Mouse (Mus musculus): Measurements from ENCODE around the gene Rsph1. TPM values are rescaled to one million over a fixed set of nuclear protein-coding genes. Genes with fewer than 3 reads are reported as not detected.

The Rsph1 gene
- total RNA-seq, 2 experiments from 2014 or later: 14.0 to 15.1 TPM

DNA sequence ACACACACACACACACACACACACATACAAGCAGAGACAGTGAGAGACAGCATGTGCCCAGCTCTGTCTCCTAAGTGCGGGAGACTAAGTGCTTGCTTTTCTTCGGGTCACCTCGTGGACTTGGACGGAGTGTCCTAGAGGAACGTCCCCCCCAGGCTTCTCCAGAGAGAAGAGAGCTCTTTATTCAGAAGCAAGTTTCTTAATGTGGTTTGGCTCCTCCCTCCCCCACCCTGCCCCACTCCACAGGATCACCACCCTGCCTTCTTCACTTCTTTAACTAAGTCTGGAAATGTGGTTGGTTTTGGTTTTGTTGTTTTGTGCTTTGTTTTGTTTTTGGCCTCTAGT is 28.6 kb upstream of the Rsph1 start:
- intact Hi-C loops (cut with DNase I): no loop called here
- no peak for DNase-seq (ENCODE audit: low spot score in 2 of 2)

DNA sequence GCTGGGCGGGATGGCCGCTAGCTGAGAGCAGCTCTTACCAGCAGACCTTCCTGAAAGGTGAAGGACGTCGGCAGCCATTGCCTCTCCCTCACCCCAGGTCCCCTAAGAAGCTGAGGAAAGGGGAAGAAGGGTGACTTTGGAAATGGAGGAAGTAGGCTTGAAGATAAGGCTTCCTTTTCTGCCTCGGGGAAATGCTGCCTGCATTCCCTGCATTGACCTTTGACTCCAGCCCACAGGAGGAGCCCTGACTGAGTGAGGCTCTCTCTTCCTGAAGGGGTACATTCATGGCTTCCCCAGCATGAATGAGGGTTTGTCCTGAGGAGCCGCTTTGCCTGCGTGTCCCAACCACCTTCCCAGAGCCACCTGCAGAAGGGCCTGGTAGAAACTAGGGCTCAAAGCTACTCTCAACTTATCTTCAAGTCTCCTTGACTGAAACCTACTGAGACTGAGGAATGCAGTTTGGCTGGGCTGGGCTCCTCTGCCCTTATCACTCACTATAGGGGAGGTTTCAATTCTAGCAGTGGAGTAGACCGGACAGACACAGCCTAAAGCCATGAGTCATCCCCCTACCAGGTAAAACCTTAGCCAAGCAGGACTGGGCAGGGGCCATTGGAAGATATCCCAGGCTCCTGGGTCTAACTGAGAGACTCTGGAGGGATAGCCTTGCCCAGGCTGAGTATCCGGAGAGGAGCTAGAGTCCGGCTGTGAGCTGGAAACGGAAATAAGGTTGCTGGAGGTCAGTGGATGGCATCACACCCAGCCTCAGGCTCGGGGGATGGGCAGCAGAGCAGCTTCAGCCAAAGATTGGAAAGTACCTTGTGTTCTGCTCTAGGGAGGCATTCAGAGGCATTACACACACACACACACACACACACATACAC is 28.0 kb upstream of the Rsph1 start:
- DNase-seq (ENCODE audit: low spot score in 2 of 2): no peak
- intact Hi-C loops (cut with DNase I): no loop called here

DNA sequence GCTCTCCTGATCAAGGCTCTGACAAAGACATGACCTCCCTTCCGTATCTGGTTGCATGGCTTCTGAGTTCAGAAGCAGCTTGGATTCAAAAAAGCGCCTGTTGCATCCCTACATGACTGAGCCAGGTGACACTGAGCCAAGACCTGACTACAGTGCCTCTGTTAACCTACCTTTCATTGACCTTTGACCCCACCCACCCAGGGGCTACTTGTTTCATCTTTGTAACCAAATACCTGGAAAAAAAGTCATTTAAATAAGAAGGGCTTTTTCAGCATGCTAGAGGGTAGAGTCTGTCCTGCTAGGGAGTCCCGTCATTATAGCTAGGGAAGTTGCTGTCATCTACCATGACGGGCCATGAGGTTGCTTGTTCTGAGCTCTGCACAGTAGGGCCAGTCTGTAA is 26.2 kb upstream of the Rsph1 start:
- intact Hi-C loops (cut with DNase I): no loop called here
- DNase-seq (ENCODE audit: low spot score in 2 of 2): no peak

DNA sequence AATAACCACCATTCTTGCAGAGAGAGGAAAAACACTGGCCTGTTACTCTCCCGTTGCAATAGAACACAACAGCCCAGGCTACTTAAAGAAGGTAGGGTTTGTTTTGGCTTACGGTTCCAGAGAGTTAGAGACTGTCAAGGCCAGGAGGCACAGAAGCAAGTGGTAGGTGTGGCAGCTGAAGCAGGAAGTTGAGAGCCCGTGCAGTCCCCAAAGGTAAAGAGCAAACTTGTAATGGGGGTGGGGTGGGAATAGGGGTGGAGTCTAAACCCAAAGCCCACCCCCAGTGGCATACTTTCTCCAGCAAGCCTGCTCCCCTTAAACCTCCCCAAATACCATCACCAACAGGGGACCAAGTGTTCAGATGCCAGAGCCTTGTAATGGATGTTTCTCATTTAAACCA is 23.6 kb upstream of the Rsph1 start:
- intact Hi-C loops (cut with DNase I): no loop called here
- DNase-seq (ENCODE audit: low spot score in 2 of 2): no peak

DNA sequence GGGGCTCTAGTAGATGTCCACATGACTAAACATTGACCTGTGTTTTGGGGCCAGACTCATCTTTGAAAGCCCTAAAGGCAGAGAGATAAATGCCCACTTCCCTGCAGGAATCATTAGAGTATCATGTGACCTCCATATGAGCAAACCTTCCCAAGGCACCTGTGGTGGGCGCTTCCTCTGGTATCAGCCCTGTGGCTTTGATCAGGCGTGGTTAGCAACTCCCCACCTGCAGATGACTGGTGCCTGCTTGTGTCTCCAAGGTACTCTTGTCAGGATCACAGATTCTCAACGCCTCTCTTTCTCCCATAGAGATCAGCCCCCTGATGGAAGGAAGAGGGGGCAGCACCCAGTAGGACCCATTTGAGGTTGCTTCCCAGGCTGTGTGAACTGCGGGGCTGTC is 22.8 kb upstream of the Rsph1 start:
- DNase-seq (ENCODE audit: low spot score in 2 of 2): no peak
- intact Hi-C loops (cut with DNase I): no loop called here

DNA sequence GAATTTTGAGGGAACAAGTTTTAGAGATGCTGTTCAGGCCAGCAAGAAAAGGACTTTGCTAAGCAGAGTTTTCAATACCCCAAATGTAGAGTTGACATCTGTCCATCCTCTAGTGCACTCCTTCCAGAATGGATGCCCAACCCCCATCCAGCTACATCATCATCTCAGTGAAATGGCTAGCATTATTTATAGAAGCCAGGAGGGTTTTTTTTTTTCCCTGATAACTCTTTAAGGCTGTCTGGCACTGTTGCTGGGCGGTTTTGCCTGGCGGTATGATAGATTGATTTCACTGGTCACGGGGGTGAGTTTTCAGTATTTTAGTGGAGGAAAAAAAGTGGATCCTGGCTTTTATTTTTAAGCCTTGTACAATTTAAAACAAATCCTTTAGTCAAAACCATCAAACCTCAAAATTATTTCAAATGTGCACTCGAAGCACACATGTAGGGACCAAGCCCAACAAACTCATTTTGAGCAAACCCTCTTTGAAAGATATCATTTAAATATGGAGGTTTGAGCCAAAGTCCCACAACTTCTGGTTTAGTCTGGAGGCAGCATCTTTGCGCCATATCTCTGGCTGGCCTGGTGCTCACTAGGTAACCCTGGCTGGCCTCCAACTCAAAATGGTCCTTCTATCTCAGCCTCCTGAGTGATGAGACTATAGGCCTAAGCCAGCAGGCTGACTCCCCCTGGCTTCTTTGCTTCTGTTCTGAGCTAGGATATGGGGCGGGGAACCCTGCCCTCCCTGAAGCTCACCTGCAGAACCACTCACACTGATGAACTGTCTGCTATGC is 21.4 kb upstream of the Rsph1 start:
- intact Hi-C loops (cut with DNase I): no loop called here
- no peak for DNase-seq (ENCODE audit: low spot score in 2 of 2)

DNA sequence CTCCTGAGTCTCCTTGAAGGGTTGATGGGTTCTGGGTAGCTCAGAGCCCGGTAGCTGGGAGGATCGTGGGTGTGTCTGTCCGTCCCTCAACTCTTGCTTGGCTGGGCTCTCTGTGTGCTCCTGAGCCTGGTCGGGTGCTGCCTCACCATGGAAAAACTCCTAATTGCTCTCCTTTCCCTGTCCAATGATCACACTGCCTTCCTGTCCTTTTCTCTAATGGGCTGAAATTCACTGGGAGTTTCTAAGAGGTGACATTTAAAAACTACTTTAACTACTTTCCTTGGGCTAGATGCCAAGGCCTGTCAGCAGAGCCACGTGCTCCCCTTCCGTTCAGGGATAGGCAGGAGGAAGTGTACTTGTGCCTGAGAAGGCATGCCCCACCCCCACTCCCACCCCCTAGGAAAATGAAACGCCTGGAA is 20.3 kb upstream of the Rsph1 start:
- no peak for DNase-seq (ENCODE audit: low spot score in 2 of 2)
- intact Hi-C loops (cut with DNase I): no loop called here

DNA sequence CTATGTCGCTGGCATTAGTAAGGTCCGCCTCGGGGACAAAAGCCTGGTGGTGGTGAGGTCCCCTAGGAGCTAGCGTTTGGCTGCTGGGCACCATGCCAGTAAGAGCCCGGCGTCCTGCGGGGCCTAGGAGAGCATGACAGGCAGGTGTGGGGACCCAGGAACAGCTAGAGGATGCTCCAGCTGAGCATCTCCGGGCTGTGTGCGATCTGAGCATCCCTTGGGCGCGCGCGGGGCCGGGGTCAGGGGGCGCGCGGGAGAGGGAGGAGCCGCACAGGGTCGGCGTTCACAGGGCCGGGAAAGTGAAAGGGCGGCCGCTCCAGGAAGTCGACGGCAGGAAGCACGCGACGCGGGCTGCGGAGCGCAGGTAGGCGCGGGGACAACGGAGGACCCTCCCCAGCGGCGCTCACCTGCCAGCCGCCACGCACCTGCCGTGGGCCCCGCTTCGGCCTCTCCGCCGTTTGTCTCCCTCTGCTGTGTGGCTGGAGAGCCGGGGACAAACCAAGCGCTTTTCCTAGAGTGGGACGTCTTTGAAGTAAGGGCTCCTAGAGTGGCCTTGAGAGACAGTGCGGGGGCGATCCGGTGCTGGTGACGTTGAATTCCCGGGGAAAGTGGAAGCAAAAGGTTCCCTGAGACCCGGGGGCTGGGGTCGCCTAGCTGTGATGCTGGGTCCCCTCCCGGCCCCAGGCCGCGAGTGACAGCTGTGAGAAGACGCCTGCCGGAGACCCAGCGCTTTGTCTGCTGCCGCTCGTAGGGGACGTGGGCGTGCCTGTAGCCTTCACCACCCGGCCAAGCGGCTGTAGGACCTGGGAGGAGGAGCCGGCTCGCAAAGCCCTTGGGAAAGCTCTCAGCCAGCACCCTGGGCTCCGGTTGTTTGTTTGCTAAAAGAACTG is 19.0 kb upstream of the Rsph1 start:
- intact Hi-C loops (cut with DNase I): no loop called here
- DNase-seq (ENCODE audit: low spot score in 2 of 2): peak; percentile 76 to 79

DNA sequence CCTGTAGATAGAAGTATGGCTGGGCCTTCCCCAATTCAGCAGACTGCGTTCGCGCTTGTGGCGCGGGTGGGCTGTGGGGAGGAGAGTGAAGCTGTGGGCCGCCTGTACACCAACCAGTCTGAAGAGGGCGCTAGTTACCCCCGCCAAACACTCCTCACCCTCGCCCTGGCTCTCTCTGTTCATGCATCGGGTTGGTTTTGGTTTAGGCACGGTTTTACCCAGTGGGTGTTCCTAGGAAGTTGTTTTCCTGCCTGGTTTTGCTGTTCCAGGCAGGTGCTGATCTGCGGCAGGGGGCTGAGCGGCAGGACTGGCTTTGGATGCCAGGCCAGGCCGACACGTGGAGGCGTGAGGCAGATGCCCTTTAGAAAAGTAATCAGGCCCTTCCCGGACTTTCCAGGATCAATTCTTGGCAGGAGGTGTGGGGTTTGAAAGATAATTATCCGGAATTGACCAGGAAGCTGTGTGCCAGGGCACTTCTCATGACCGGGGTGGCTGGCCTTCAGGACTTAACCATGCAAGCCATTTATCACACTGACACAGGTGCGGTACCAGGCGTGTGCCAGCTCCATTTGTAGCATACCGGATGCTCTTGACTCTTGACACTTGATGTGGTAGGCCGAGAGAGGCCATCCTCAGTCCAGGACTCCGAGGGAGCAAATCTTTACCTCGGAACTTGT is 18.2 kb upstream of the Rsph1 start:
- DNase-seq (ENCODE audit: low spot score in 2 of 2): peak in 1 of 2 experiments; percentile 62

DNA sequence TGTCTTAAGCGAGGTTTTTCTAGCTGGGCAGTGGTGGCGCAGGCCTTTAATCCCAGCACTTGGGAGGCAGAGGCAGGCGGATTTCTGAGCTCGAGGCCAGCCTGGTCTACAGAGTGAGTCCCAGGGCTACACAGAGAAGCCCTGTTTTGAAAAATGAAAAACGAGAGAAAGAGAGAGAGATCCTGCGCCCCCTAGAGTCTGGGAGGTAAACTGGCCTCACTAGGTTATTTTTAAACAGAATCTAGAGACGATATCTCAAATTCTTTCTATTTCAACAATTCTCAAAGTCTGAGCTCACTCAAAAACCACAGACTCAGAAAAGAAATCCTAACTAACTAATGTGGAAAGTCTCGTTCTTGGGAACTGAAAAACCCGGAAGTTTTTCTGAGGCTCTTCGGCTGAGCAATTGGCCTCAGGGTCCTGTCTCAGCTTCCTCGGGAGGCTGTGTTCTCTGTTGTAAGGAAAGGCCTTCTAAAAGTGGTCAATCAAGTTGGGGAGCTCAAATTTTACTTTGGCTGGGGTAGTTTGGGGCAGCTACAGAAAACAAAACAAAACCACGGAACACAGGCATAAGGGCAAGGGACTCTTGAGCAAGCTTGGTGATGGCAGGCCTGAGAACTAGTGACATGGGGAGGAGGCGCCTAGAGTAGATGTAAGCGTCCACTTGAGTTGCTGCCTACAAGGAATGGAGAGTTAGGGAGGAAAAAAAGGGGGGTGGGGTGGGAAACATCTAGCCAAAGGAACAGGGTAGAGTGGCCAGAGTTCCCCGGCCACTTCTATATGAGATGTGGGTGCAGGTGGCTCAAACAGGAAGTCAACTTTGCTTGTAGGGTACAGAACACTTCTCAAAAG is 17.4 kb upstream of the Rsph1 start:
- intact Hi-C loops (cut with DNase I): no loop called here
- no peak for DNase-seq (ENCODE audit: low spot score in 2 of 2)

More for the DNA sequence above, 18.2 kb upstream of the Rsph1 start:
- intact Hi-C loops (cut with DNase I): no loop called here

DNA sequence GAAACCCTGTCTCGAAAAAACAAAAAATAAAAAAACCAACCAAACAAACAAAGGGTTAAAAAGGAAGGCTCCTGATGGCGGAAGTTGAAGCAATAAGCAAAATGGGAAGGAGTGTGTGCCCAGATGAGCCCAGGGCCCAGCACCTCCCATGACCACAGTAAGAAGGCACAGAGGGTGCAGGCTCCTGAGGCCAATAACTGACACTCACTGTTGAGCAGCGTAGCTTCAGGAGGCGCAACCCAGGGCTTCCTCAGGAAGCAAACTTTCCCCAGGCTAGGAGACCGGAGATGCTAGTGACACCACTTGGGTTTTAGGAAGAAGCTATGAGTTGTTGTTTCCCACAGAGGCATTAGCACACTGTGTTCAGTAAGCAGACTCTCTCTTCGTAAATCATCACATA is 13.7 kb upstream of the Rsph1 start:
- no peak for DNase-seq (ENCODE audit: low spot score in 2 of 2)
- intact Hi-C loops (cut with DNase I): no loop called here

DNA sequence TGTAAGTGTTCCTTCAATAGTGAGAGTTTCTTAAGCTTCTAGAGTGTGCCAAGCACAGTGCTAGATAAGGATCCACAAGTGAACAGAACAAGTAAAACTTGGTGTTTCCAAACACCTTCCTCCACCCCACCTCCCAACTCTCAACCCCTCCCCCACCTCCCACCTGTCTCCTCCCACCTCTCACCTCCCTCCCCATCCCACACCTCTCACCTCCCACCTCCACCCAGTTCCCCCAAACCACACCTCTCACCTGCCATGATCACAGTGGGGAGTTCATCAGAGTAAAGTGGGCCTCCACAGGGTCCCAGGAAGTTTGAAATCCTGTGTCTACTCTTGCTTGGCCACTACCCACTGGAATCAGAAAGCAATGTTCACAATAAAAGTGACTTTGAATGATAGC is 13.1 kb upstream of the Rsph1 start:
- DNase-seq (ENCODE audit: low spot score in 2 of 2): no peak
- intact Hi-C loops (cut with DNase I): no loop called here

DNA sequence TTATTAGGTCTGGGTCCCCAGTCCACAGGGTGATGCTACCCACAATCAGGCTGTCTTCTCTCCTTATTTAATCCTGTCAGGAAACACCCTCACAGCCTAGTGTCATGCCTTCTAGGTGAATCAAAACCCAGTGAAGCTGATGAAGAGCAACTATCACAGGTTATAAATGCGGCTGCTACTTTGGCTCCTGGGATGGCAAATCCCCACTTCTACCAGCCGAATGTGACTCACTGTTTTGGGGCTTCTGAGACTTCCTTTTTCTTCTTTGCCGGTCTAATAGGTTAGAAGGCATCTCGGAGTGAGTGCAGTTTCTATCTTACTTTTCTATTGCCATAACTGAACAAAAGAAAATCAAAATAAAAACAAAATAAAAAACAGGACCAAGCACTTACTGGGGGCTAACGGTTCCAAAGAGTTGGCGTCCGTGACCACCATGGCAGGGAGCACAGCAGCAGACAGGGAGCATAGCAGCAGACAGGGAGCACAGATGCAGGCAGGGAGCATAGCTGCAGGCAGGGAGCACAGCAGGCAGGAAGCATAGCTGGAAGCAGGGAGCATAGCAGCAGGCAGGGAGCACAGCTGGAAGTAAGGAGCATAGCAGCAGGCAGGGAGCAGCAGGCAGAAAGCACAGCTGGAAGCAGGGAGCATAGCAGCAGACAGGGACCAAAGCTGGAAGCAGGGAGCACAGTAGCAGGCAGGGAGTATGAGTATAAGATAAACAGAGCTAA is 12.0 kb upstream of the Rsph1 start:
- no peak for DNase-seq (ENCODE audit: low spot score in 2 of 2)
- intact Hi-C loops (cut with DNase I): no loop called here

DNA sequence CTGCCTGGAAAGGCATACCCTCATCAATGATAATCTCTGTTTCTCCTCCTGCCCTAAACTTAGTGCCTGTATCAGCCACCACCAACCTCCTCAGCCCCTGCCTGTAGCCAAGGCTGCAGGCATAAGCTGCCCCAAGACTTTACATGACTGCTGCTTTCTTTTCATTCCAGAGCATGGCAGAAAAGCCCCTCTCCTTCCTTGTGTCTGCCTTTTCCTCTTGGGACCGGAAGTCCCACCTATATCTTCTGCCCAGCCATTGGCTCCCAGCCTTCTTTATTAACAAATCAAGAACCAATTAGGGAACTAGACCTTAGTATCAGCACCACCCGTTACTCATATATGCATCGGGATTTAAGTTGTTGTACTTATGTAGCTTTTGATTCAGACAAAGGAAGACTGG is 10.0 kb upstream of the Rsph1 start:
- intact Hi-C loops (cut with DNase I): no loop called here
- DNase-seq (ENCODE audit: low spot score in 2 of 2): no peak

DNA sequence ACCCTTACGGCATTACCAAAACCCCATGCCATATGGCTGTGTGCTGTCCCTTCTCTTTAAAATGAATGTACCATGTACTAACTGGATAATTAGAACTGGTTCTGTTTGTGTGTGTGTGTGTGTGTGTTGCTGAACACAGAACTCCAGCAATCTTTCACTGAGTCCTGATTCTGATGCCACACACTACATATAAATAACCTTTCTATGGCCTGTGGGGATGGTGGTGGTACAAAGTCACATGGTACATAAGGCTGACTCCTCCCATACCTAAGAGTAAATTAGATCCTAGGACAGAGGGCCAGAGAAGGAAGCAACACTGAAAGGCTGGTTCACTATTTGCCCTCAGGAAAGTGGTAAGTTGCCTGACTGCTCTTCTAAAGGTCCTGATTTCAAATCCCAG is 9.3 kb upstream of the Rsph1 start, which contains the start of gene Slc37a1:
TSS of gene Slc37a1 (plus strand) at position 301 of the 400 bp plus-strand sequence.
- no peak for DNase-seq (ENCODE audit: low spot score in 2 of 2)
- intact Hi-C loops (cut with DNase I): no loop called here

DNA sequence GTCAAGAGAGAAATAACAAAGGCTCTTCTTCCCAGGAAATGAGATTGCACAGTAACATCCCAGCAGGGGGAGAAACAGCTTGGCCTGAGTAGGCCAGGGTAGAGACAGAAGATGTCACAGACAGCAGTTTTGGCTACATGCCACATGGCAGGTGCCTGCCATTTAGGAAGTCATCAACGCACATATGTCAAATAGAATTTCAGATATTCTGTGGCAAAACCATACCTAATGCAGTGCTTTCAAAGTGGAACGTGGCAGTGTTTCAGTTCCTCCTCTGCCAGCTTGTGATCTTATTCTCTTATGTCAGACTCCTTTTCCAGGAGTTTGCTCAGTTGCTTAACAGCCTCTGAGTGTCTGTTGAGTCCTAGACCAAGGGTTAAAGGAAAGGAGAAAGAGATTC is 8.7 kb upstream of the Rsph1 start:
- no peak for DNase-seq (ENCODE audit: low spot score in 2 of 2)
- intact Hi-C loops (cut with DNase I): no loop called here

DNA sequence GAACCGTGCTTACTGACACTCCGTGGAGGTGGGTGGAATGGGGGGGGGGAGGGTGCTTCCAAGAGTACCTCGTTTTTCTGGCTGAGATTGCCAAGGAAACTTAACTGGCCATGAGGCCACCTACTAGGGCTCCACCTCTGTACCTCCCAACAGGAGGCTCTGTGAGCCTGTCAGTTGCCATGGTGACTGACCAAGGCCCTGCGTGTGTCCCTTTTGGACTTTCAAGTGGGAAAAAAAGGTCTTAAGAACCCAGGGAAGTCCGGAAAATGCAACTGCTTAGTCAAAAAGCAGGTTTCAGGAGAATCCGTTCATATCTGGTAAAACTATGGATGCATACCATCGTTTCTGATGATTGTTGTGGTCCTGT is 5.5 kb upstream of the Rsph1 start:
- no peak for DNase-seq (ENCODE audit: low spot score in 2 of 2)
- intact Hi-C loops (cut with DNase I): no loop called here

All from left cerebral cortex, postnatal 36 days (tissue).